Mouse (Mus musculus) limb, embryonic 11.5 days (tissue): ENCODE results near the gene Ulk4. TPM values are rescaled to one million over a fixed set of nuclear protein-coding genes. Genes with fewer than 3 reads are reported as not detected.

ENCODE experiments used
- ATAC-seq: fragments of 200-750 bp; cut with Nextera tagmentation; 2 replicates; pipeline ENCODE4 v1.8.0; 2017; ENCODE audit warnings: low read depth; ENCODE audit not compliant: insufficient number of reproducible peaks, low FRiP score, low TSS enrichment
- DNase-seq: peaks from one replicate; pipeline ENCODE4 v3.0.0-alpha.2; 2015; ENCODE audit warnings: low spot score
- H3K27ac ChIP-seq: fragments of 300-500 bp; sonication (generic); replicated peaks from 2 replicates; pipeline ENCODE4 v1.5.1; 2014; ENCODE audit warnings: low read depth, mild to moderate bottlenecking, low read length
- H3K27me3 ChIP-seq: fragments of 300-500 bp; sonication (generic); 2 replicates; pipeline ENCODE4 v1.6.1; 2014; ENCODE audit warnings: mild to moderate bottlenecking, low read length, mixed read lengths; ENCODE audit not compliant: control insufficient read depth, insufficient read depth
- H3K36me3 ChIP-seq: fragments of 300-500 bp; sonication (generic); 2 replicates; pipeline ENCODE4 v1.6.1; 2014; ENCODE audit warnings: mild to moderate bottlenecking, low read length, moderate library complexity, mixed read lengths; ENCODE audit not compliant: control insufficient read depth, insufficient read depth
- H3K4me1 ChIP-seq: fragments of 300-500 bp; sonication (generic); 2 replicates; pipeline ENCODE4 v1.6.1; 2014; ENCODE audit warnings: low read length, mixed read lengths; ENCODE audit not compliant: control insufficient read depth, insufficient read depth
- H3K4me2 ChIP-seq: fragments of 300-500 bp; sonication (generic); 2 replicates; pipeline ENCODE4 v1.6.1; 2014; ENCODE audit warnings: low read depth, mild to moderate bottlenecking, moderate library complexity; ENCODE audit not compliant: severe bottlenecking
- H3K4me3 ChIP-seq: fragments of 300-500 bp; sonication (generic); 2 replicates; pipeline ENCODE4 v1.5.1; 2014; ENCODE audit warnings: low read depth, low read length
- H3K9ac ChIP-seq: fragments of 300-500 bp; sonication (generic); 2 replicates; pipeline ENCODE4 v1.6.1; 2014; ENCODE audit warnings: mild to moderate bottlenecking, low read length
- H3K9me3 ChIP-seq: fragments of 300-500 bp; sonication (generic); 2 replicates; pipeline ENCODE4 v1.6.1; 2016; ENCODE audit warnings: low read length; ENCODE audit not compliant: control insufficient read depth
- WGBS: fragments of 180-500 bp; shearing (Covaris S2); extraction: QIAGEN DNeasy Blood & Tissue Kit; methylation state at CpG from one replicate; pipeline ENCODE4 v1.1.7; 2014; 5-methylcytosine and 5-hydroxymethylcytosine counted together
- polyA plus RNA-seq: library from polyadenylated mRNA; unstranded; fragments of >200 nt; fragmentation: Nextera tagmentation; extraction: Ambion mirVana; gene quantifications from 2 replicates; pipeline ENCODE4 v1.2.1, GENCODE M21; 2014

Ulk4 gene
- polyA plus RNA-seq, 1 experiment from 2014 or later = 147 TPM

DNA sequence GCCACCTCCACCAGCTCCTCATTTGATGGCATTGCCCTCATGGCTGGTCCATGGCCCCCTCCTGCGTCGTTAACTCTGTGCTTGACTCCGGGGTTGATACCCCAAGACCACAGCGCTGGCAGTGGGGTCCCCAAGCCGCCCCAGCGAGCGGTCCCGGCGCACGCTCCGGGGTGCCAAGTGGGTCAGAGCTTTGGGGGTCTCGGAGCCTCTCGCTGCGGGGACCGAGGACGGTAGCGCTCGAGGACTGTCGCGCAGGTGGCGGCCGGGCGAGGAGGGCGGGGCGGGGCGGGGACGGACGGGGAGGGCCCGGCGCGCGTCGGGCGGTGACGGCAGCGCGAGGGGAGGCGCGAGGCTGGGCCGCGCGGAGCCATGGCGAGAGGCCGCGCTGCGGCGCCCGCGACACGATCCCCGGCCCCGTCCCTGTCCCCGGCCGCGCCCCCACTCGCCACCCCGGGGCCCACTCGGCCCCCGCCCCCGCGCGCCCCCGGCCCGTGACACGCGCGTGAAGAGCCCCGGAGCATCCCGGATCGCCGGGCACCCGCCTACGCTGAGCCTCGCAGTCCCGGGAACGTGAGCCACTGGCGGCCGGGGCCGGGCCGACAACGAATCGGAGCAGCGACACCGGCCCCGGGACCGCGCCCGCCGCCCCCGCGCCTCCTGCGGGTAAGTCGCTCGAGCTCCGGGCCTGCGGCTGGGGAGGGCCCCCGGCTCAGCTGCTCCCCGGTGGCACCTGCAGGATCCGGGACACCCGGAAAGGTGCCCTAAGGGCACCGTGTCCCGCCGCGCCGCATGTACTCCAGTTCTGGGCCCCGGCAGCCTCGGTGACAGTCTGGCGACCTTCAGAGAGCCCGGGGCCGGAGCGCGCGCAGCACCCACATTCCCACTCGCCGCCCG is 20.4 kb upstream of the Ulk4 start, which contains the start of gene Trak1:
TSS of gene Trak1 (plus strand) at position 332 of the 894 bp plus-strand sequence.
- Histone ChIP-seq H3K4me1 (peaks cover 15% of the 10 kb centered on the region), H3K4me3 (peak within 1 kb of the TSS; percentile 85), H3K27ac (0 out of 2 replicates have a peak within 1 kb of the TSS, but pooled peaks have one; percentile 14), H3K9me3 (no peaks in the 10 kb centered on the region), H3K4me2 (peak within 1 kb of the TSS; percentile 96), H3K9ac (peak within 1 kb of the TSS; percentile 85), H3K36me3 (no peaks in the 10 kb centered on the region), H3K27me3 (no peaks in the 10 kb centered on the region)
- ATAC-seq (peak; percentile 79), DNase-seq (peak; percentile 65)
- under 1% methylated on average over 56 of the region's 116 CpGs for WGBS

GRCm38 (mm10) chr9:121295221-121295620 is 18.2 kb upstream of the Ulk4 start:
- Histone ChIP-seq H3K9ac (no peak overlapping the region), H3K4me2 (no peak overlapping the region), H3K4me3 (no peak overlapping the region), H3K27ac (no peak overlapping the region), H3K36me3 (no peaks in the 10 kb centered on the region), H3K4me1 (peaks cover 15% of the 10 kb centered on the region), H3K9me3 (no peaks in the 10 kb centered on the region), H3K27me3 (no peaks in the 10 kb centered on the region)
- no peak for ATAC-seq
- WGBS = 85% methylated on average over 7 of the region's 7 CpGs
- DNase-seq = no peak

DNA sequence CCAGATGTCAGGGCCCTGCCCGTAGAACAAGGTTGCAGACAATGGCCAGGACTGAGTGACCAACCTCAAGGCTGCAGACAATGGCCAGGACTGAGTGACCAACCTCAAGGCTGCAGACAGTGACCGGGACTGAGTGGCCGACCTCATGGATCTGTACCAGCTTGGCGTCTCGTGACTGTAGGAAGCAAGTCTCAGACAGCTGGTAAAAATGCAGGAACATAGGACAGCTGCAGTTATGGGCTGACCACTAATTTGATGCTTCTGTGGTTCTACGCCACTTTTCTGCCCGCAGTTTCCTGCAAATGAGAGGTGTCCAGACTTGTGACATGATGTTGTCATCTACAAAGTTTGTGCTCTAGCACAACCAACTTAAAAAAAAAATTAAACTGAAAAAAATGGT is 16.2 kb upstream of the Ulk4 start:
- 85% methylated on average over 7 of the region's 7 CpGs for WGBS
- Histone ChIP-seq H3K4me2 (no peak overlapping the region), H3K4me3 (no peak overlapping the region), H3K9me3 (no peaks in the 10 kb centered on the region), H3K27me3 (no peaks in the 10 kb centered on the region), H3K9ac (no peak overlapping the region), H3K4me1 (peaks cover 4% of the 10 kb centered on the region), H3K27ac (no peak overlapping the region), H3K36me3 (no peaks in the 10 kb centered on the region)
- DNase-seq = no peak
- ATAC-seq = no peak

DNA sequence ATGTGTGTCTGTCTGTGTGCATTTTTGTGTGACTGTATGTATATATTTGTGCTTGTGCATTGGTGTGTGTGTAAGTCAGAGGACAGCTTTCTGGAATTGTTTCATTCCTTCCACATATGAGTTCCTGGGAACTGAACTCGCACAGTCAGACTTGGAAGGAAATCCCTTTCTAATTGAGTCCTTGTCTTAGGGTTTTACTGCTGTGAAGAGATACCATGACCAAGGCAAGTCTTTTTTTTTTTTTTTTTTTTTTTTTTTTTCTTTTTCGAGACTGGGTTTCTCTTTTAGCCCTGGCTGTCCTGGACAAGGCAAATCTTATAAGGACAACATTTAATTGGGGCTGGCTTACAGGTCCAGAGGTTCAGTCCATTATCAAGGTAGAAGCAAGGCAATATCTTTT is 14.3 kb upstream of the Ulk4 start:
- H3K4me3 ChIP-seq = no peak overlapping the region
- DNase-seq = no peak
- H3K4me2 ChIP-seq = no peak overlapping the region
- H3K36me3 ChIP-seq = no peaks in the 10 kb centered on the region
- H3K4me1 ChIP-seq = no peaks in the 10 kb centered on the region
- no peak for ATAC-seq
- no peaks in the 10 kb centered on the region for H3K9me3 ChIP-seq
- H3K27me3 ChIP-seq = no peaks in the 10 kb centered on the region
- WGBS = 85% methylated on average over 2 of the region's 2 CpGs
- H3K27ac ChIP-seq = no peak overlapping the region
- H3K9ac ChIP-seq = no peak overlapping the region

DNA sequence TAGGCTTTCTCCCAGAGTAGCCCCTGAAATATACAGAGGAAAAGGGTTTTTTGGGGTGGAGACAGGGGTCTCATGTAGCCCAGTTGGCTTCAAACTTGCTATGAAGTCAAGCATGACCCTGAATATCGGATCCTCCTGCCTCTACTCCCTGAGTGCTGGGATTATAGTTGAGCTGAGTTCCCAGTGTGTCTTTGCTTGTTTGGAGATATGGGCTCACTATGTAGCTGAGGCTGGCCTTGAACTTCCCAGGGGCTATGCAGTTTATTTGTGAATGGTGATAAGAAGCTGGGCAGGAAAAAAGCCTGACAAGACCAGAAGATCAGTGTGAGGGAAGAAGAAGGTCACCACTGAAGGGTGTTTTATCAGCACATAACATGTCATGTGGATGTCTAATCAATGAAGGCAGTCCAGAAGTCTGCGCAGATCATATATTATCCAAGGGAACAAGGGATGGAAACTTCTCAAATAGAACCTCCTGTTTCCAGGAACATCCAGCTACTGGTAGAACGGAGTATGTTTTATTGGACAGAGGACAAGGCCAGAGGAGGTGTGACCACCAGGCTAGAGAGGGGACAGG is 9.4 kb upstream of the Ulk4 start:
- Histone ChIP-seq H3K4me1 (no peaks in the 10 kb centered on the region), H3K9me3 (no peaks in the 10 kb centered on the region), H3K4me2 (peak overlapping the region; percentile 31), H3K4me3 (peak overlapping the region; percentile 40), H3K36me3 (no peaks in the 10 kb centered on the region), H3K27ac (no peak overlapping the region), H3K9ac (0 out of 2 replicates have a peak overlapping the region, but pooled peaks have one; percentile 4), H3K27me3 (no peaks in the 10 kb centered on the region)
- ATAC-seq = no peak
- DNase-seq = no peak
- WGBS = 90% methylated on average over 3 of the region's 3 CpGs

GRCm38 (mm10) chr9:121285341-121286324 is 8.6 kb upstream of the Ulk4 start:
- Histone ChIP-seq H3K4me1 (no peaks in the 10 kb centered on the region), H3K9me3 (no peaks in the 10 kb centered on the region), H3K36me3 (no peaks in the 10 kb centered on the region), H3K4me3 (peak overlapping the region; percentile 40), H3K27ac (no peak overlapping the region; the same call in 1 of the 2 replicates), H3K9ac (peak overlapping the region; percentile 57), H3K27me3 (no peaks in the 10 kb centered on the region), H3K4me2 (peak overlapping the region; percentile 31)
- peak; percentile 75 for DNase-seq
- WGBS = 25% methylated on average over 29 of the region's 29 CpGs
- peak; percentile 82 for ATAC-seq

DNA sequence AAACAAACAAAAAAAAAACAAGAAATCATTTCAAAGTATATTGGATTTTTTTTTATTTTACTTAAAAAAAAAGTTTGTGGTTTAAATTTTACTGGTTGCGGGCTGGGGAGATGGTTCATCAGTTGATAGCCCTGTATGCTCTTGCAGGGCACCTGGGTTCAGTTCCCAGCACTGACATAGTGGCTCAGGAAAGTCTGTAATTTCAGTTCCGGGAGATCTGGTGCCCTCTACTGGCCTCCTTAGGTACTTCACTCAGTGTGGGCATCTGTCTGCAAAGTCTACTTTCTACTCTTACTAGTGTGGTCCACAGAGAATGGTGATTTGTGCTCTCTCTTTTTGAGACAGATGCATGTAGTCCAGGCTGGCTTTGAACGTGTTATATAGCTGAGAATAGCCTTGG is 7.4 kb upstream of the Ulk4 start:
- H3K36me3 ChIP-seq = no peaks in the 10 kb centered on the region
- no peak overlapping the region for H3K9ac ChIP-seq
- no peak overlapping the region for H3K4me2 ChIP-seq
- DNase-seq = peak; percentile 60
- WGBS = 95% methylated on average over 3 of the region's 3 CpGs
- H3K27ac ChIP-seq = no peak overlapping the region
- H3K4me3 ChIP-seq = no peak overlapping the region
- H3K9me3 ChIP-seq = no peaks in the 10 kb centered on the region
- H3K27me3 ChIP-seq = no peaks in the 10 kb centered on the region
- H3K4me1 ChIP-seq = no peaks in the 10 kb centered on the region
- no peak for ATAC-seq
